Mouse (Mus musculus) C2C12 (cell line): ENCODE results near the gene Xpnpep1.

Source experiments
- CTCF ChIP-seq: IDR thresholded peaks from one replicate; pipeline ENCODE4 v1.5.1; 2011; ENCODE audit not compliant: control insufficient read depth, insufficient read depth, insufficient read length
- FOSL1 ChIP-seq: IDR thresholded peaks from one replicate; pipeline ENCODE4 v1.8.0; 2011; ENCODE audit warnings: mild to moderate bottlenecking, low read length; ENCODE audit not compliant: poor library complexity, insufficient read depth, severe bottlenecking
- MAX ChIP-seq: IDR thresholded peaks from one replicate; pipeline ENCODE4 v1.6.1; 2011; ENCODE audit warnings: mild to moderate bottlenecking, control low read depth
- MYOD1 ChIP-seq: IDR thresholded peaks from one replicate; pipeline ENCODE4 v1.6.1; 2011; ENCODE audit warnings: low read depth; ENCODE audit not compliant: control insufficient read depth, insufficient read length
- MYOG ChIP-seq: IDR thresholded peaks from one replicate; pipeline ENCODE4 v1.6.1; 2011; ENCODE audit not compliant: control insufficient read depth, insufficient read length; ENCODE audit errors: extremely low read depth
- USF1 ChIP-seq: IDR thresholded peaks from one replicate; pipeline ENCODE4 v1.6.1; 2011; ENCODE audit warnings: low read depth, mild to moderate bottlenecking, control low read depth, moderate library complexity

- no peak for TF ChIP-seq USF1
- TF ChIP-seq CTCF = no peak
- no peak for TF ChIP-seq MYOD1
- no peak for TF ChIP-seq FOSL1
- no peak for TF ChIP-seq MYOG
- no peak for TF ChIP-seq MAX
Measured at GRCm38 (mm10) chr19:53080921-53081320, 40.9 kb upstream of the Xpnpep1 start.
